Mouse (Mus musculus) CH12.LX (cell line): ENCODE data around the gene 4930556J24Rik.
A peak's percentile ranks its signal among the peaks of the same experiment; 100 is the strongest.

Source experiments
- BHLHE40 ChIP-seq: IDR thresholded peaks from 2 replicates; pipeline ENCODE4 v1.6.1; 2011; ENCODE audit warnings: mild to moderate bottlenecking, low read depth, low read length, improper control_type of control experiment
- CTCF ChIP-seq, 2 experiments: IDR thresholded peaks in 1 of 2; conservative IDR thresholded peaks in 1 of 2; 2 replicates each; pipeline ENCODE4 v1.5.1; 2011 to 2012; ENCODE audit warnings: low read depth in 2 of 2, low read length in 2 of 2, improper control_type of control experiment in 1 of 2, inconsistent platforms in 1 of 2, mild to moderate bottlenecking in 1 of 2, moderate library complexity in 1 of 2
- ELF1 ChIP-seq: IDR thresholded peaks from 2 replicates; pipeline ENCODE4 v1.6.1; 2014; ENCODE audit warnings: low read depth, mild to moderate bottlenecking, inconsistent platforms, low read length, improper control_type of control experiment
- ZMIZ1 ChIP-seq: IDR thresholded peaks from 2 replicates; pipeline ENCODE4 v1.6.1; 2012; ENCODE audit warnings: low read depth, mild to moderate bottlenecking, inconsistent platforms, low read length, improper control_type of control experiment

DNA sequence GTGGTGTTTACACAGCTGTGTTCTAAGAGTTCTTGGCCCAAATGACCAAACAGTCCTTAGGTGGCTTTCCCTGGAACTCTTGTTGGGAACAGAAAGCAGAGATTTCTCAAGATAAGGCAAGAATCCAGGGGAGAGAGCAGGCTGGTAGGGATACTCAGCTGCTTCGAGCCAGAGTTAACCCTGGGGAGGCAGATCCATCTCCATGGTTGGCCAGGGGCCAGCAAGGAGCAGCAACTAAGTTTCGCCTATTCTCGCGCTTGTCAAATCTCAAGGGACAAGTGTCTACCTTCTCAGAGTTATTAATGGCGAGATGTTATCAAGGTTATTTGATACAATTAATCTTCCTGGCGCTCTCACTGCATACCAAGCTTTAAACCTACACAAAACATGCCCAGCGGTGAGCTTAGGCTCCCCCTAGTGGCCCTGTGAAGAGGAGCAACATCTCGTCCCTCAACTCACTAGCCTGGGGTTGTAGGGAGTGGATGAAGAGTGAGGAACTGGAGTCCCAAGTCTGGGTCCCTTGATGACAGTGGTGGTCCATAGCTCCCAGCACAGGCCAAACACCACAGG is 55.2 kb downstream of the 4930556J24Rik start:
- TF ChIP-seq ZMIZ1 (no peak), ELF1 (no peak), CTCF (conservative IDR thresholded peaks at IDR 0.05 in 1 of 2, IDR thresholded peaks at IDR 0.05 in 1 of 2; ENCODE audit: low read depth in 2 of 2, low read length in 2 of 2) (peak; percentile 87 to 96), BHLHE40 (no peak)
